Mouse (Mus musculus): Measurements from ENCODE around the gene Gatb. TPM values are rescaled to one million over a fixed set of nuclear protein-coding genes. Genes with fewer than 3 reads are reported as not detected.
"Not testable (repeated sequence)": the region's sequence is repeated elsewhere in the genome, so short reads cannot be mapped to it uniquely, and the experiment has no call there.

Gatb gene
- polyA plus RNA-seq, 1 experiment: not detected

GRCm38 (mm10) chr3:85551352-85551751 lies 22.6 kb upstream of the Gatb start:
- 23% methylated on average over 2 of the region's 2 CpGs for WGBS
- TF ChIP-seq POLR2A (IDR thresholded peaks at IDR 0.05; ENCODE audit: insufficient read depth, low read depth, low read length) (no peak), CTCF (IDR thresholded peaks at IDR 0.05; ENCODE audit: insufficient read depth, low read depth, low read length) (no peak)
- H3K4me1 ChIP-seq (ENCODE audit: control insufficient read depth, insufficient read depth, low read length): peaks cover 8% of the 10 kb centered on the region

GRCm38 (mm10) chr3:85553731-85554277 lies 20.1 kb upstream of the Gatb start:
- no peak for TF ChIP-seq POLR2A (IDR thresholded peaks at IDR 0.05; ENCODE audit: insufficient read depth, low read depth, low read length)
- no peak for TF ChIP-seq CTCF (IDR thresholded peaks at IDR 0.05; ENCODE audit: insufficient read depth, low read depth, low read length)
- 41% methylated on average over 6 of the region's 6 CpGs for WGBS
- Histone ChIP-seq H3K4me3 (ENCODE audit: insufficient read depth, low read depth, low read length) (no peak overlapping the region), H3K27ac (ENCODE audit: insufficient read depth, low read depth, low read length) (peak overlapping the region; percentile 54; the same call in 1 of the 2 replicates), H3K4me1 (ENCODE audit: control insufficient read depth, insufficient read depth, low read length) (peaks cover 8% of the 10 kb centered on the region)

More at GRCm38 (mm10) chr3:85551352-85551751, 22.6 kb upstream of the Gatb start:
- H3K4me3 ChIP-seq (ENCODE audit: insufficient read depth, low read depth, low read length): no peak overlapping the region
- H3K27ac ChIP-seq (ENCODE audit: insufficient read depth, low read depth, low read length): no peak overlapping the region

- Histone ChIP-seq H3K4me1 (ENCODE audit: control insufficient read depth, insufficient read depth, low read length) (no peaks in the 10 kb centered on the region), H3K4me3 (ENCODE audit: insufficient read depth, low read depth, low read length) (no peak overlapping the region), H3K27ac (ENCODE audit: insufficient read depth, low read depth, low read length) (no peak overlapping the region)
- 93% methylated on average over 2 of the region's 2 CpGs for WGBS
- TF ChIP-seq CTCF (IDR thresholded peaks at IDR 0.05; ENCODE audit: insufficient read depth, low read depth, low read length): no peak
- no peak for TF ChIP-seq POLR2A (IDR thresholded peaks at IDR 0.05; ENCODE audit: insufficient read depth, low read depth, low read length)
Measured at GRCm38 (mm10) chr3:85564603-85565002, 9.3 kb upstream of the Gatb start.

DNA sequence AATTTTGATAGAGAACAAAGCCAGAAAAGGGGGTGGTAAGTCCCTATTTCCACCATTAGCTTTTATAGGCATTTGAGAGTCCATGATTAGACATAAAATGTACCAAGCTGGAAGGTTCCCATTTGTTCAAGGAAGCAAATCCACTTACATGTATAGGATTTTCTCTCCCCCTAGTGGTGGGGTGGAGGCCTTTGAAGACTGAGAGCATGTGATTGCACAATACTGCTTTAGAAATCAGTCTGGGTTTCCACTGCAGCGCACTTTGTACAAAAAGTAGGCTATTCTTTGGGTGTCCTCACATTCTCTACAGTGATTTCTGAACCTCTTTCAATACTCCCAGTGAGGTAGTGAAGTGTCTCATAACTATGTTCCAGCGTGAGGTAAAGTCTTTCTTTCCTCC lies 2.6 kb upstream of the Gatb start:
- no peak overlapping the region for H3K27ac ChIP-seq (ENCODE audit: insufficient read depth, low read depth, low read length)
- 43% methylated on average over 2 of the region's 2 CpGs for whole genome bisulfite sequencing
- H3K4me1 ChIP-seq (ENCODE audit: control insufficient read depth, insufficient read depth, low read length): no peaks in the 10 kb centered on the region; the same call in 1 of the 2 replicates
- H3K4me3 ChIP-seq (ENCODE audit: insufficient read depth, low read depth, low read length): no peak overlapping the region
- TF ChIP-seq CTCF (IDR thresholded peaks at IDR 0.05; ENCODE audit: insufficient read depth, low read depth, low read length) (no peak), POLR2A (IDR thresholded peaks at IDR 0.05; ENCODE audit: insufficient read depth, low read depth, low read length) (no peak)

DNA sequence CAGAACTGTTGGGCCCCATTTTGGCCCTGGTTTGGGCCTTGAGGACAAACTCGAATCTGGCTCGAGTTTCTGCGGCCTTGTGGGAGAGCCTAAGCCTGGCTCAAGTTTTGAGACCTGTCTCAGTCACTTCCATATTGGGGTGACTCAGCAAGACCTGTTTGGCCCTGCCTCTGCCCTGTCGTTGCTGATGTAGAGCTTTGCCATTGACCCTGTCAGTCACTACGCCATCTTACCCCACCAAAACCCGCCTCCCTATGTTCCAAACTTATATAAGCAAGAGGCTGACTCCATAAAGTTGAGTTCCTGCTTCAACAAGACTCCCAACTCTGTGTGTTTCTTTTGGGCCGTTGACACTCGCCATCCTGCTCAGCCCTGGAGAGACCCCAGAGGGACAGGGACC lies 1.4 kb upstream of the Gatb start:
- H3K4me3 ChIP-seq (ENCODE audit: insufficient read depth, low read depth, low read length); H3K27ac ChIP-seq (ENCODE audit: insufficient read depth, low read depth, low read length); H3K4me1 ChIP-seq (ENCODE audit: control insufficient read depth, insufficient read depth, low read length): not testable (repeated sequence)
- 95% methylated on average over 8 of the region's 8 CpGs for WGBS

GRCm38 (mm10) chr3:85573216-85573863 lies 579 bp upstream of the Gatb start:
- Histone ChIP-seq H3K4me1 (ENCODE audit: control insufficient read depth, insufficient read depth, low read length) (no peaks in the 10 kb centered on the region; the same call in 1 of the 2 replicates), H3K4me3 (ENCODE audit: insufficient read depth, low read depth, low read length) (peak overlapping the region; percentile 46), H3K27ac (ENCODE audit: insufficient read depth, low read depth, low read length) (peak overlapping the region; percentile 71)
- 19% methylated on average over 6 of the region's 6 CpGs for whole genome bisulfite sequencing
- TF ChIP-seq CTCF (IDR thresholded peaks at IDR 0.05; ENCODE audit: insufficient read depth, low read depth, low read length) (no peak), POLR2A (IDR thresholded peaks at IDR 0.05; ENCODE audit: insufficient read depth, low read depth, low read length) (no peak)

- WGBS: 82% methylated on average over 2 of the region's 2 CpGs
- Histone ChIP-seq H3K27ac (ENCODE audit: insufficient read depth, low read depth, low read length) (no peak overlapping the region), H3K4me3 (ENCODE audit: insufficient read depth, low read depth, low read length) (no peak overlapping the region), H3K4me1 (ENCODE audit: control insufficient read depth, insufficient read depth, low read length) (peaks cover 6% of the 10 kb centered on the region)
- no peak for TF ChIP-seq POLR2A (IDR thresholded peaks at IDR 0.05; ENCODE audit: insufficient read depth, low read depth, low read length)
- TF ChIP-seq CTCF (IDR thresholded peaks at IDR 0.05; ENCODE audit: insufficient read depth, low read depth, low read length): no peak
Measured at GRCm38 (mm10) chr3:85582726-85583125, 8.8 kb downstream of the Gatb start.

DNA sequence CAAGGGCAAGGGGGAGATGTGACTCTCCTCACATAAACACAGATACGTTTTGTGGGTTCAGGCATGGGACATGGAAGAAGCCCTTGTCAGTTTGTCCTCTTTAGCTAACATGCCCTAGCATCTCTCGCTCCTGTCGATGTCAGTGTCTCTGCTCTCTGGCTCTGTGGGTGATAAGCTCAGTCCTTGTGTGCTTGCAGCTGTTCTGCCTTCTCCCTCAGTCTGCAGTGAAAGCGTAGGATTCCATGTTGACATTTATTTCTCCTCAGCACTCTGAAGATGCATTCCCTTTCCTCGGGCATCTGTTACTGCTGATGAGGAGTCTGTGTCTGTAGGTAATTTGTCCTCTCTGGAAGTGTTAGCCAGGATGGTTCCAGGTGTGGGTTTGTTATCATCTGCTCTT lies 9.3 kb downstream of the Gatb start:
- TF ChIP-seq POLR2A (IDR thresholded peaks at IDR 0.05; ENCODE audit: insufficient read depth, low read depth, low read length): no peak
- no peak for TF ChIP-seq CTCF (IDR thresholded peaks at IDR 0.05; ENCODE audit: insufficient read depth, low read depth, low read length)
- WGBS: 50% methylated on average over 5 of the region's 5 CpGs
- Histone ChIP-seq H3K27ac (ENCODE audit: insufficient read depth, low read depth, low read length) (no peak overlapping the region), H3K4me1 (ENCODE audit: control insufficient read depth, insufficient read depth, low read length) (peaks cover 6% of the 10 kb centered on the region), H3K4me3 (ENCODE audit: insufficient read depth, low read depth, low read length) (no peak overlapping the region)

- Histone ChIP-seq H3K4me1 (ENCODE audit: control insufficient read depth, insufficient read depth, low read length) (peaks cover 8% of the 10 kb centered on the region), H3K27ac (ENCODE audit: insufficient read depth, low read depth, low read length) (no peak overlapping the region), H3K4me3 (ENCODE audit: insufficient read depth, low read depth, low read length) (no peak overlapping the region)
- 84% methylated on average over 4 of the region's 4 CpGs for WGBS
- TF ChIP-seq POLR2A (IDR thresholded peaks at IDR 0.05; ENCODE audit: insufficient read depth, low read depth, low read length) (no peak), CTCF (IDR thresholded peaks at IDR 0.05; ENCODE audit: insufficient read depth, low read depth, low read length) (no peak)
Measured at GRCm38 (mm10) chr3:85584966-85585365, 11.0 kb downstream of the Gatb start.
